In genomic region chr4:135013932-135014331, GRCm38 (mm10) we compare ENCODE assay signal across 12 mouse cellular contexts.
A peak's percentile ranks its signal among the peaks of the same experiment; 100 is the strongest.
DNase-seq lines count a peak whose midpoint lies in the region; ATAC-seq and TF ChIP-seq lines count a peak whose summit lies in the region.
"Had no signal": no experiment of that assay in that cellular context is flagged by ENCODE, and none has a peak within 500 bp of the region (broad histone marks: within the 10 kb centered on the region; RNA-seq: fewer than 3 reads in every experiment).

No protein-coding gene starts in this region.

- TF ChIP-seq CTCF in midbrain, postnatal 0 days (IDR thresholded peaks at IDR 0.05), result peak; percentile 43

- peak; percentile 47 for DNase-seq in CD4-positive, CD25-positive, alpha-beta regulatory T cell, adult 2 months (ENCODE audit: low read depth, low spot score)
- no peak for DNase-seq in midbrain, postnatal 0 days (ENCODE audit: low spot score)
- DNase-seq in liver, embryonic 13.5 days, result peak; percentile 17
- DNase-seq in frontal cortex, postnatal 25 days (ENCODE audit: low spot score in 2 of 2), result no peak
- DNase-seq in forebrain, embryonic 10.5 days (ENCODE audit: extremely low spot score, low spot score), result no peak
- DNase-seq: heart, adult 11 months; lung, postnatal 36 days had no signal

- no peak overlapping the region for H3K27ac ChIP-seq in midbrain, postnatal 0 days (ENCODE audit: low read depth, low read length)
- no peak overlapping the region for H3K27ac ChIP-seq in midbrain, embryonic 16.5 days (ENCODE audit: low read length)
- no peak overlapping the region for H3K27ac ChIP-seq in liver, embryonic 13.5 days
- no peak overlapping the region for H3K27ac ChIP-seq in forebrain, embryonic 10.5 days
- no peak overlapping the region for H3K27ac ChIP-seq in kidney, embryonic 14.5 days (ENCODE audit: low read depth, low read length)
- H3K27ac ChIP-seq: hindbrain, embryonic 13.5 days had no signal

- H3K4me1 ChIP-seq in midbrain, postnatal 0 days (ENCODE audit: insufficient read depth, low read length), result no peaks in the 10 kb centered on the region
- H3K4me1 ChIP-seq in midbrain, embryonic 16.5 days (ENCODE audit: control insufficient read depth, insufficient read depth, low read length), result no peaks in the 10 kb centered on the region
- H3K4me1 ChIP-seq in liver, embryonic 13.5 days (replicated peaks), result no peaks in the 10 kb centered on the region; the same call in 1 of the 2 replicates
- peaks cover 20% of the 10 kb centered on the region for H3K4me1 ChIP-seq in forebrain, embryonic 10.5 days
- H3K4me1 ChIP-seq in kidney, embryonic 14.5 days (ENCODE audit: control insufficient read depth, insufficient read depth, low read length), result no peaks in the 10 kb centered on the region

- H3K4me3 ChIP-seq in midbrain, postnatal 0 days (ENCODE audit: low read depth, low read length), result no peak overlapping the region
- H3K4me3 ChIP-seq in midbrain, embryonic 16.5 days (ENCODE audit: low read depth, low read length), result no peak overlapping the region
- no peak overlapping the region for H3K4me3 ChIP-seq in liver, embryonic 13.5 days (replicated peaks)
- no peak overlapping the region for H3K4me3 ChIP-seq in forebrain, embryonic 10.5 days
- H3K4me3 ChIP-seq in kidney, embryonic 14.5 days (ENCODE audit: low read length), result no peak overlapping the region
- H3K4me3 ChIP-seq: hindbrain, embryonic 13.5 days; myocyte had no signal

- H3K27me3 ChIP-seq in midbrain, postnatal 0 days (ENCODE audit: insufficient read depth, low read length), result no peaks in the 10 kb centered on the region
- no peaks in the 10 kb centered on the region for H3K27me3 ChIP-seq in midbrain, embryonic 16.5 days (ENCODE audit: control insufficient read depth, insufficient read depth, low read depth, low read length)
- peaks cover 25% of the 10 kb centered on the region for H3K27me3 ChIP-seq in liver, embryonic 13.5 days
- no peaks in the 10 kb centered on the region for H3K27me3 ChIP-seq in forebrain, embryonic 10.5 days (ENCODE audit: poor library complexity, severe bottlenecking)
- no peaks in the 10 kb centered on the region for H3K27me3 ChIP-seq in kidney, embryonic 14.5 days (ENCODE audit: control insufficient read depth, insufficient read depth, low read length)

- ATAC-seq in CD4-positive, CD25-positive, alpha-beta regulatory T cell, adult 4 months, result no peak
- ATAC-seq in midbrain, postnatal 0 days (ENCODE audit: low FRiP score), result no peak
- no peak for ATAC-seq in midbrain, embryonic 16.5 days
- ATAC-seq in liver, embryonic 13.5 days (ENCODE audit: low read depth), result no peak
- no peak for ATAC-seq in kidney, embryonic 14.5 days (ENCODE audit: low FRiP score, low TSS enrichment)

- H3K4me2 ChIP-seq in midbrain, postnatal 0 days (ENCODE audit: low read depth, low read length, poor library complexity, severe bottlenecking), result no peak overlapping the region
- H3K4me2 ChIP-seq in midbrain, embryonic 16.5 days (ENCODE audit: low read length), result no peak overlapping the region
- no peak overlapping the region for H3K4me2 ChIP-seq in liver, embryonic 13.5 days
- H3K4me2 ChIP-seq in kidney, embryonic 14.5 days (replicated peaks; ENCODE audit: low read depth, low read length), result no peak overlapping the region
- H3K4me2 ChIP-seq: hindbrain, embryonic 13.5 days had no signal

- H3K9me3 ChIP-seq in midbrain, postnatal 0 days (ENCODE audit: low read length), result no peaks in the 10 kb centered on the region
- no peaks in the 10 kb centered on the region for H3K9me3 ChIP-seq in midbrain, embryonic 16.5 days (replicated peaks; ENCODE audit: control insufficient read depth, low read length, poor library complexity, severe bottlenecking)
- peaks cover 9% of the 10 kb centered on the region; the same call in 1 of the 2 replicates for H3K9me3 ChIP-seq in liver, embryonic 13.5 days (replicated peaks)
- H3K9me3 ChIP-seq in forebrain, embryonic 10.5 days, result no peaks in the 10 kb centered on the region
- no peaks in the 10 kb centered on the region for H3K9me3 ChIP-seq in kidney, embryonic 14.5 days (ENCODE audit: control insufficient read depth, low read length)
- H3K9me3 ChIP-seq: hindbrain, embryonic 13.5 days had no signal

- H3K9ac ChIP-seq in midbrain, postnatal 0 days (replicated peaks; ENCODE audit: low read length, poor library complexity, severe bottlenecking), result no peak overlapping the region
- H3K9ac ChIP-seq in midbrain, embryonic 16.5 days (ENCODE audit: low read depth, low read length), result no peak overlapping the region
- H3K9ac ChIP-seq in liver, embryonic 13.5 days, result no peak overlapping the region
- no peak overlapping the region for H3K9ac ChIP-seq in kidney, embryonic 14.5 days (ENCODE audit: low read depth, low read length)
- H3K9ac ChIP-seq: hindbrain, embryonic 13.5 days had no signal

- 50% methylated on average over 2 of the region's 2 CpGs for WGBS in midbrain, postnatal 0 days
- WGBS in midbrain, embryonic 16.5 days, result 63% methylated on average over 2 of the region's 2 CpGs
- WGBS in liver, embryonic 13.5 days (ENCODE audit: insufficient replicate concordance), result 49% methylated on average over 2 of the region's 2 CpGs
- WGBS in forebrain, embryonic 10.5 days, result 52% methylated on average over 2 of the region's 2 CpGs
- 62% methylated on average over 2 of the region's 2 CpGs for WGBS in kidney, embryonic 14.5 days

- no peaks in the 10 kb centered on the region for H3K36me3 ChIP-seq in midbrain, postnatal 0 days (ENCODE audit: insufficient read depth, low read length)
- H3K36me3 ChIP-seq in midbrain, embryonic 16.5 days (ENCODE audit: control insufficient read depth, insufficient read depth, low read length), result no peaks in the 10 kb centered on the region
- H3K36me3 ChIP-seq in liver, embryonic 13.5 days, result no peaks in the 10 kb centered on the region
- no peaks in the 10 kb centered on the region for H3K36me3 ChIP-seq in forebrain, embryonic 10.5 days (replicated peaks)
- no peaks in the 10 kb centered on the region for H3K36me3 ChIP-seq in kidney, embryonic 14.5 days (ENCODE audit: control insufficient read depth, insufficient read depth, low read length)
- H3K36me3 ChIP-seq: hindbrain, embryonic 13.5 days had no signal

Comparison
In these comparisons a context has a peak if more than half of its experiments do, and no peak if none do; other contexts are left out.
1. DNase-seq: peak in CD4-positive, CD25-positive, alpha-beta regulatory T cell, adult 2 months (single experiment) and liver, embryonic 13.5 days (single experiment); none in midbrain, postnatal 0 days (single experiment), frontal cortex, postnatal 25 days (0 of 2) and forebrain, embryonic 10.5 days (single experiment).